Mouse (Mus musculus): Measurements from ENCODE around the gene Ak4. TPM values are rescaled to one million over a fixed set of nuclear protein-coding genes. Genes with fewer than 3 reads are reported as not detected.

Ak4 gene
- polyA plus RNA-seq, 1 experiment from 2014 or later: 14.9 TPM

GRCm38 (mm10) chr4:101497336-101497735 is 78.3 kb downstream of the Ak4 start:
- 2% methylated on average over 14 of the region's 14 CpGs for WGBS (ENCODE audit: insufficient replicate concordance)
- peak overlapping the region; percentile 9 for H3K4me3 ChIP-seq (replicated peaks)
- H3K4me1 ChIP-seq (replicated peaks): no peaks in the 10 kb centered on the region
- H3K36me3 ChIP-seq (replicated peaks): no peaks in the 10 kb centered on the region
- no peak for ATAC-seq (ENCODE audit: insufficient read depth)
- H3K9ac ChIP-seq: no peak overlapping the region
- peaks cover 57% of the 10 kb centered on the region for H3K27me3 ChIP-seq
- peak overlapping the region; percentile 64 for H3K4me2 ChIP-seq
- no peaks in the 10 kb centered on the region for H3K9me3 ChIP-seq (replicated peaks)
- H3K27ac ChIP-seq (replicated peaks): no peak overlapping the region

- no peaks in the 10 kb centered on the region for H3K9me3 ChIP-seq (replicated peaks)
- WGBS (ENCODE audit: insufficient replicate concordance): 56% methylated on average over 7 of the region's 7 CpGs
Observed at GRCm38 (mm10) chr4:101504470-101505007, 85.5 kb downstream of the Ak4 start.

GRCm38 (mm10) chr4:101505966-101506365 is 86.9 kb downstream of the Ak4 start:
- 64% methylated on average over 2 of the region's 2 CpGs for WGBS (ENCODE audit: insufficient replicate concordance)
- Histone ChIP-seq H3K4me1 (replicated peaks) (peaks cover 8% of the 10 kb centered on the region; the same call in 1 of the 2 replicates), H3K9me3 (replicated peaks) (no peaks in the 10 kb centered on the region), H3K27ac (replicated peaks) (no peak overlapping the region), H3K4me3 (replicated peaks) (no peak overlapping the region), H3K36me3 (replicated peaks) (no peaks in the 10 kb centered on the region), H3K9ac (no peak overlapping the region), H3K27me3 (peaks cover 20% of the 10 kb centered on the region), H3K4me2 (no peak overlapping the region)
- no peak for ATAC-seq (ENCODE audit: insufficient read depth)

More at GRCm38 (mm10) chr4:101504470-101505007, 85.5 kb downstream of the Ak4 start:
- H3K36me3 ChIP-seq (replicated peaks): no peaks in the 10 kb centered on the region
- no peak overlapping the region for H3K4me2 ChIP-seq
- H3K4me1 ChIP-seq (replicated peaks): peaks cover 8% of the 10 kb centered on the region; the same call in 1 of the 2 replicates
- no peak for ATAC-seq (ENCODE audit: insufficient read depth)
- H3K27ac ChIP-seq (replicated peaks): no peak overlapping the region
- no peak overlapping the region for H3K4me3 ChIP-seq (replicated peaks)
- peaks cover 20% of the 10 kb centered on the region for H3K27me3 ChIP-seq
- H3K9ac ChIP-seq: no peak overlapping the region

GRCm38 (mm10) chr4:101506372-101506771 is 87.3 kb downstream of the Ak4 start:
- no peaks in the 10 kb centered on the region for H3K36me3 ChIP-seq (replicated peaks)
- H3K27me3 ChIP-seq: peaks cover 20% of the 10 kb centered on the region
- H3K9ac ChIP-seq: no peak overlapping the region
- peaks cover 8% of the 10 kb centered on the region; the same call in 1 of the 2 replicates for H3K4me1 ChIP-seq (replicated peaks)
- H3K27ac ChIP-seq (replicated peaks): no peak overlapping the region
- no peak for ATAC-seq (ENCODE audit: insufficient read depth)
- H3K4me2 ChIP-seq: no peak overlapping the region
- H3K9me3 ChIP-seq (replicated peaks): no peaks in the 10 kb centered on the region
- H3K4me3 ChIP-seq (replicated peaks): no peak overlapping the region

GRCm38 (mm10) chr4:101507571-101508422 is 88.7 kb downstream of the Ak4 start:
- Histone ChIP-seq H3K9me3 (replicated peaks) (no peaks in the 10 kb centered on the region), H3K4me3 (replicated peaks) (peak overlapping the region; percentile 40), H3K27ac (replicated peaks) (no peak overlapping the region), H3K36me3 (replicated peaks) (no peaks in the 10 kb centered on the region), H3K9ac (no peak overlapping the region), H3K4me1 (replicated peaks) (peaks cover 8% of the 10 kb centered on the region; the same call in 1 of the 2 replicates), H3K27me3 (peaks cover 20% of the 10 kb centered on the region), H3K4me2 (peak overlapping the region; percentile 64)
- ATAC-seq (ENCODE audit: insufficient read depth): no peak
- WGBS (ENCODE audit: insufficient replicate concordance): 7% methylated on average over 24 of the region's 24 CpGs

- H3K4me1 ChIP-seq (replicated peaks): peaks cover 8% of the 10 kb centered on the region; the same call in 1 of the 2 replicates
- no peaks in the 10 kb centered on the region for H3K9me3 ChIP-seq (replicated peaks)
- H3K27ac ChIP-seq (replicated peaks): no peak overlapping the region
- peak overlapping the region; percentile 41 for H3K4me3 ChIP-seq (replicated peaks)
- no peak for ATAC-seq (ENCODE audit: insufficient read depth)
- H3K9ac ChIP-seq: no peak overlapping the region
- peaks cover 20% of the 10 kb centered on the region for H3K27me3 ChIP-seq
- H3K36me3 ChIP-seq (replicated peaks): no peaks in the 10 kb centered on the region
- WGBS (ENCODE audit: insufficient replicate concordance): 2% methylated on average over 10 of the region's 10 CpGs
- H3K4me2 ChIP-seq: peak overlapping the region; percentile 64
Observed at GRCm38 (mm10) chr4:101508431-101508830, 89.4 kb downstream of the Ak4 start.

- Histone ChIP-seq H3K9me3 (replicated peaks) (no peaks in the 10 kb centered on the region), H3K4me3 (replicated peaks) (peak overlapping the region; percentile 41), H3K36me3 (replicated peaks) (no peaks in the 10 kb centered on the region), H3K27ac (replicated peaks) (no peak overlapping the region), H3K27me3 (peaks cover 20% of the 10 kb centered on the region), H3K4me1 (replicated peaks) (peaks cover 8% of the 10 kb centered on the region; the same call in 1 of the 2 replicates), H3K4me2 (peak overlapping the region; percentile 64), H3K9ac (no peak overlapping the region)
- no peak for ATAC-seq (ENCODE audit: insufficient read depth)
- WGBS (ENCODE audit: insufficient replicate concordance): 11% methylated on average over 30 of the region's 30 CpGs
Observed at GRCm38 (mm10) chr4:101508851-101509577, 89.9 kb downstream of the Ak4 start.

- no peak overlapping the region for H3K4me3 ChIP-seq (replicated peaks)
- H3K27me3 ChIP-seq: peaks cover 20% of the 10 kb centered on the region
- H3K4me2 ChIP-seq: no peak overlapping the region
- no peak overlapping the region for H3K27ac ChIP-seq (replicated peaks)
- H3K9ac ChIP-seq: no peak overlapping the region
- no peaks in the 10 kb centered on the region for H3K9me3 ChIP-seq (replicated peaks)
- H3K4me1 ChIP-seq (replicated peaks): peaks cover 8% of the 10 kb centered on the region; the same call in 1 of the 2 replicates
- WGBS (ENCODE audit: insufficient replicate concordance): 41% methylated on average over 8 of the region's 8 CpGs
- no peak for ATAC-seq (ENCODE audit: insufficient read depth)
- no peaks in the 10 kb centered on the region for H3K36me3 ChIP-seq (replicated peaks)
Observed at GRCm38 (mm10) chr4:101510111-101510903, 91.2 kb downstream of the Ak4 start.

GRCm38 (mm10) chr4:101510904-101511210 is 91.8 kb downstream of the Ak4 start:
- Histone ChIP-seq H3K4me2 (no peak overlapping the region), H3K27me3 (peaks cover 20% of the 10 kb centered on the region), H3K4me3 (replicated peaks) (no peak overlapping the region), H3K9ac (no peak overlapping the region), H3K27ac (replicated peaks) (no peak overlapping the region), H3K4me1 (replicated peaks) (peaks cover 8% of the 10 kb centered on the region; the same call in 1 of the 2 replicates), H3K9me3 (replicated peaks) (no peaks in the 10 kb centered on the region), H3K36me3 (replicated peaks) (no peaks in the 10 kb centered on the region)
- ATAC-seq (ENCODE audit: insufficient read depth): no peak
- 32% methylated on average over 5 of the region's 5 CpGs for WGBS (ENCODE audit: insufficient replicate concordance)

GRCm38 (mm10) chr4:101511768-101512521 is 92.9 kb downstream of the Ak4 start:
- Histone ChIP-seq H3K9me3 (replicated peaks) (no peaks in the 10 kb centered on the region), H3K27me3 (peaks cover 20% of the 10 kb centered on the region), H3K4me3 (replicated peaks) (no peak overlapping the region), H3K36me3 (replicated peaks) (no peaks in the 10 kb centered on the region), H3K4me2 (no peak overlapping the region), H3K9ac (no peak overlapping the region), H3K27ac (replicated peaks) (no peak overlapping the region), H3K4me1 (replicated peaks) (peaks cover 8% of the 10 kb centered on the region; the same call in 1 of the 2 replicates)
- no peak for ATAC-seq (ENCODE audit: insufficient read depth)
- 71% methylated on average over 5 of the region's 5 CpGs for WGBS (ENCODE audit: insufficient replicate concordance)
